Mouse (Mus musculus): ENCODE data around the gene Gimap8.
"Not testable (repeated sequence)": the region's sequence is repeated elsewhere in the genome, so short reads cannot be mapped to it uniquely, and the experiment has no call there.

The Gimap8 gene

DNA sequence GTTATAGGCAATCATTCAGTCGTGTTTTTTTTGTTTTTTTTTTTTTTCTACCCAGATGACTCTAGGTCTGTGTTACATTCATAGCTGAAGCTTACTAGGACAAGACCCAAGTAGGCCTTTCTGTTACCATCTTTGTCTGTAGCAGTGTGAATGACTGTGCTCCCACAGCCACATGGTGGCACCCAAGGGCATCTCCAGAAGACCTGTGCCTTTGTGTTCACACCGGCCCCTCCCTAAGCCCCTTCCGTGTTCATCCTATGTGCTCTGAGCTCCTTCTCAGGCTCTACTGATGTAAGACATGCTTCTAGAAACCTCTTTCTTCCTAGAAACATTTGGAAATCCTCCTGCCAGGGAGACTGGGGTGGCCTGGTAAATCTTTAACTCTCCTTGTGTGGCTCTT lies at the start of gene Gimap8:
Gimap8 (plus strand) TSS at position 240 of the 400 bp plus-strand sequence.
- DNase-seq (ENCODE audit: low read depth), result no peak

DNA sequence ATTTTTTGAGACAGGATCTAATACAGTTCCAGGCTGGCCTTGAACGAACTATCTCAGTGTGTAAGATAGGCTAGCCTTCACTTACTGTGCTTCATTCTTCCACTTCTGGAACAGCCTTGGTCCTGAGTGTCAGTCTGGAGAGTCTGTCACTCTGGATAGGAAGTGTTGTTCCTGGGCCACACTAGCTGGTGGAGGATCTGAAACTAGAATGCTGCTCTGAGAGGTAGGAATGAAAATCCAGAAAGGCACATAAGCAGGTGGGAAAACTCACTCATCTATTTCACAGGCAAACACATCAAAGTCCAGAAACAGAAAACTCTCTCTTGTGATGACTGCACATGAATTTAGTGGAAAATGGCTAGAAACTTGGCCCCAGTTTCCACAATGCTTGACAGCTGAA lies 46.4 kb upstream of the Gimap8 start:
- no peak for DNase-seq (ENCODE audit: low read depth)

DNA sequence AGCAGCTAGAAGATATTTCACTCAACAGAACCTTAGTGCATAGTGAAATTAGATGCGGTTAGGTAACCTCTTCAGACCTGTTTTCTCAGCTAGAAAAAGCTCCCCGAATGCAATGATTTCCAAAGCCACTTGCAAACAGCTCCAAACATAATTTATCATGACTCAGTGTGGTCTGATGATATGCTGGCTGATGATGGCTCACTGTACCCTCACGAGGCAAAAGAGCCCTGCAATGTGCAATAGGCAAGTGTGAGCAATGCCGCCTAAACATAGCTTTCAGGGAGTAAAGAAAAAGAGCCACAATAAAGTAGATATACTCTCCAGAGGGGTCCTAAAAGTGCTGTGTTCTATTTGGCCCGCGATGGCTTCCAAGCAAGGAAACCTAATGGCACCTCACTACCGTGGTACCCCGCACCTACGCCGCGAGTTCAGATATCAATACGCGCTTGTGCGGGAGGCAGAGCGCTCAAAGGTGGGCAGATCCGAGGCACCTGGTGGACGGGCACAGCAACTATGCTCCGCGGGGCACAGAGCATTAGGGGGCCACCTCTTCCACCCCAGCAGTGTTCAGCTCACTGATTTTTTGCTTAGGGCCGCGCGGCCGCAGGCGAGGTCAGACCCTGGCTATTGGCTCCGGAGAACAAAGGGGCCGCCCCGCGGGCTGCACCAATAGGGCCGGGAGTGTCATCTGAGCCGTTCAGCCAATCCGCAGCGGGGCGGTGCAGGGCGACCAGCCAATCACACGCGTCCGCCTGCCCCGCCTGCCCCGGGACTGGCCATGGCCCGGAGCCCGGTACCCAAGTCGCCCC lies 45.6 kb upstream of the Gimap8 start, which contains the start of gene Zfp775:
Zfp775 (plus strand) TSS at position 793 of the 809 bp plus-strand sequence.
- peak; percentile 97 for DNase-seq (ENCODE audit: low read depth)

DNA sequence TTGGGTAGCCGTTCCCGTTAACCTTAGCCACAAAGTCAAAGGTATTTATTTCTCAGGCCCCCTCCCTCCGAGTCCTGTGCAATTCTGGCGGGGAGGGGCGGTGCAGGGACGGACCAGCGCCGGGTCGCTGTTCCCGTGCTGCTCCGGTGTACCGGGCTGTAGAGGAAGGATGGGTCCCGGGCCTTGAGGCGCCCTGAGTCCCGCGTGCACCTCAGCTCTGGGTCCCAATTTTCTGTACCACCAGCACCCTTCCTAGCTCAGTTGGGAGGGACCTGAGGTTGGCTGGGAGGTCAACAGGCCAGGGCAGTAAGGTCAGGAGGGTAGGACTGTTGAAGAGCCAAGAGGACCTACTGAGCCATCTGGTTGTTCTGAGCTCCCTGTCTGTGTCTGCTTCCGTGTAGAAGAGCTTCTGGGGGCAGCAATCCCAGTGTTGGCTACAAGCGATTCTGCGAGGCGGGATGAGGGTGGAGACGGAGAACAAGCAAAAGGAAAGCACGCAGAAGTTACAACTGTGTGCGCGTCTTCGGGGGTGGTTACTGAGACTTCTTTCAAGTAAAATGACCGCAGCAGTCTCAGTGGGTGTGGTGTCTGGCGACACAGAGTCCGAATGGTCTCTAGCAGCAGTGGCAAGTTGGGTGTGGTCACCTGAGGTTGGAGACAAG lies 44.8 kb upstream of the Gimap8 start:
- peak; percentile 68 for DNase-seq (ENCODE audit: low read depth)

DNA sequence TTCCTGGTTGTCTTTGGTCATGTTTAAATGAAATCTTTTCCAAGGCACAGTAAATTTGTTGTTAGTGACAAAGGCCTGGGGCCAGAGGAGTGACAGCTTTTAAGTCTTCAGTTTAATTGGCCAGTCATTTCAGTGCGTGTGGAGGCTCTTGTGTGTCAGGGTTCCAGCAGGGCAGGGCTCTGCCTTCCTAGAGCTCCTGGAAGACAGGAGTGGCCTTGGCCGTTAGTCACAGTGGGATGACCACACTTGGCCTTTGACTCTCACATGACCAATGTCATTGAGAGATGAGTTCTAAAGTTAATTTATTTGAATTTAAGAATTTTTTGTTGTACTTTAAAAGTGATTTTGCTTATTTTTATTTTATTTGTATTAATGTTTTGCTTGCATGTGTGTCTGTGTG lies 38.9 kb upstream of the Gimap8 start:
- no peak for DNase-seq (ENCODE audit: low read depth)

DNA sequence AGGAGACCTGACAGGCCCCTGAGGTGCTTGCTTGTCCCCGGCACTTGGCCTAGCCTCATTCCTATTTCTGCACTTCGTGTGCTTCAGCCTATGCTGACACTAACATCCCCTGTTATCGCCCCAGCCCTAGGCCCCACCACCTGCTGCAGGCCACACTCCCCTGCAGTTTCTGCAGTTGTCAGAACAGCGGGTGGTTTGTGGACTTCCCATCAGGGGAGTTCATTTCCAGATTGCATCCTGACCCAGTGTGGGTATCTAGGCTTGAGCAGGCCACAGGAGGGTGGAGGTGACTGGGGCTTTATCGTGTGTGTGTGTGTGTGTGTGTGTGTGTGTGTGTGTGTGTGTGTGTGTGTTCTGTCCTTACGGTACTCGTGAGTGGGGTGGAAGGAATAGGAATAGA lies 37.5 kb upstream of the Gimap8 start:
- no peak for DNase-seq (ENCODE audit: low read depth)

DNA sequence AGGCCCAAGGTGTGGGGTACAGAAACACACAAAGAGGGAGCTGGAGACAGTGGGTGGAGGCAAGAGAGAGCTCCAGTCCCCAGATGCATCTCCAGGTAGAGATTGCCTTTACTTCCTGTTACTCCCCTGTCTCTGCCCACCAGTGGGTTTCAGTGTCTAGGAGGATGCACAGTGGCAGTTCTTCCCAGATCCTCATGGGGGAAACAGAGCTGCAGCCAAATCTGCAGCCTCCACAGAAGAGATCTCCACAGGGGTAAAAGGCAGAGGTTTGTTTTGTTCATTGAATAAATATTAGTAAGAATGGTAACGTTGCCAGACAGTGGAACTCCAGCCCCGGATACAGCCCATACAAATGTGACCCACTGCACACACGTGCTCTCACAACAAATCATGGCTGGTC lies 36.4 kb upstream of the Gimap8 start:
- no peak for DNase-seq (ENCODE audit: low read depth)

DNA sequence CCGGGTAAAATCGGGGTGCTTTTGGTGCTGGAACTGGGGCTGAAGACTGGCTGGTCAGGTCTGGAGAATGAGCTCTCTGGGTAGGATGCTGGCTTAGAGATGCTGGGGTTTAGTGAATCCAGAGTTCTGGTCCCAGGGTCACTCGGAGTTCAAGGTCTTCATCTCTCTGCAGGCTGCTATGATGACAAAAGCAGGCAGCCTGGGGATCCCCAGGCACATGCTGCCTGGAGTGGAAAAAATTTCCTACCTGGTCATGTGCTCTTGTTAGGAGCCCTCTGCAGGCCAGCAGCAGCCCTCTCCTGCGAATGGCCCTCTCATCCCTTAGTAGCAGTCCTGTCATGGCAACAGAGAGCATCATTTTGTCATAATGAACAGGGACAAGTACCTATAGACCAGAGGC lies 33.6 kb upstream of the Gimap8 start:
- DNase-seq (ENCODE audit: low read depth), result no peak

DNA sequence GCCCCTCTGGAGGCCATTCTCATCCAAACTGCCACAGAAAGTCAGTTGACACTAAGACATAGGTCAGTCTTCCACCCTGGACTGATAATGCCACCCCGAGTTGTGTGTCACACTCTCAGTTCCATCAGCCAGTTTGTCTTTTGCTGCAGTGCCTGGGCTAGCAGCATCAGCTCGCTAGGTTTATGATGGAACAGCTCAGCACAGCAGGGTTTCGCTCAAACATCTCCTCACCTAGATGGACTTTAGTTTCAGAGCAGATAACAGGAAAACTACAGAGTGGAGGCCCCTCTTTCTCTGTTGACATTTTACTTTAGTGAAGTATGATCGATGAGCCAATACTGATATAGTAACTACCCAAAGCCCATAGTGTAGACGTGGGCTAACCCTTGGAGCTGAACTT lies 32.3 kb upstream of the Gimap8 start:
- DNase-seq (ENCODE audit: low read depth), result no peak

DNA sequence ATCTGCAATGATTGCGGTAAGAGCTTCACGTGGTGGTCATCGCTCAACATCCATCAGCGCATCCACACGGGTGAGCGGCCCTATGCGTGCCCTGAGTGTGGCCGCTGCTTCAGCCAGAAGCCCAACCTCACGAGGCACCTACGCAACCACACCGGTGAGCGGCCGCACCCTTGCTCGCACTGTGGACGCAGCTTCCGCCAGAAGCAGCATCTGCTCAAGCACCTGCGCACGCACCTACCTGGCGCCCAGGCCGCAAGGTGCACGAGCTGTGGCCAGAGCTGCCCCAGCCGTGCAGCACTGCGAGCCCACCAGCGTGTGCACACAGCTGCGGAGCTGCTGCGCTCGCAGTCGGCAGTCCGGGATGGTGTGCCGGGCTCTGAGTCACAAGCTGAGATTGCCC lies 27.0 kb upstream of the Gimap8 start:
- DNase-seq (ENCODE audit: low read depth), result no peak

DNA sequence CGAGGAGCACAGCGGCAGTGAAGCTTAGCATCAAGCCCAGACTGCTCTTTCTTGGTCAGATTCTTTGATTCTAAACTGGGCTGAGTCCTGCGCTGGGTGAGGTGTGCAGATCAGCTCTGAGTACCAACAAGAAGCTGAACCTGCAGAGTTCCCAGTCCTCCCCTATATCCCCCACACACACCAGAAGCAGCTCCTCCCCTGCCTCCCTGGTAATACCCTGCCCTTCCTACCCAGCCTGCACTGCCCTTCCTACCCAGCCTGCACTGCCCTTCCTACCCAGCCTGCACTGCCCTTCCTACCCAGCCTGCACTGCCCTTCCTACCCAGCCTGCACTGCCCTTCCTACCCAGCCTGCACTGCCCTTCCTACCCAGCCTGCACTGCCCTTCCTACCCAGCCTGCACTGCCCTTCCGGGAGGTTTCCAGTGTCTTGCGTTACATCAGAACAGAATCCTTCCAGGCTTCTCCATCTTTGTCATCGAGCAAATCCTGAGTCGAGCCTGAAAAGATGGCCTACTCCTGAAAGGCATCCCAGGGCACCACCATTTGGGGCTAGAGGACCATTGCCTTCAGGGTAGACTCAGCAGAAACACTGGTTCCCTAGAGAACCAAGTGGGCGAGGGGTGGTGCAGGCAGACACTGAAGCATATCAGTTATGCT lies 24.7 kb upstream of the Gimap8 start:
- DNase-seq (ENCODE audit: low read depth), result not testable (repeated sequence)

DNA sequence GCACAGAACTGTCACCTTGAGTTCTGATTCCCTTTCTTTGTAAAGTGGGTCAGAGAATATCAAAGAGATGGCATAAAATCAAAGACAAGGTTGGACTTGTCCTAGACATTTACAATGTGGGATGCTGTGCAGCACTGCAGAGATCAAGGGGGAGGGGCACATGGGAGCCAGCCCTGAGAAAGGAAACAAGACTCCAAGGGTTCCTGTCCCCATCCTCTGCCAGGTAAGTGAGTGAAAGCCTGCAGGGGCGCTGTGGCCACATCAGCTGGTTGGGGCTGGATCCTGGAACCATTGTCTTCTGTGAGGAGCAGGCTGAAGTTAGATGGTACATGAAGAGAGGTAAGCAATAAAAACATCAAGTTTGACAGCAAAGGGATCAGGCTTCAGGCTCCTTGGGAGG lies 23.6 kb upstream of the Gimap8 start:
- no peak for DNase-seq (ENCODE audit: low read depth)

DNA sequence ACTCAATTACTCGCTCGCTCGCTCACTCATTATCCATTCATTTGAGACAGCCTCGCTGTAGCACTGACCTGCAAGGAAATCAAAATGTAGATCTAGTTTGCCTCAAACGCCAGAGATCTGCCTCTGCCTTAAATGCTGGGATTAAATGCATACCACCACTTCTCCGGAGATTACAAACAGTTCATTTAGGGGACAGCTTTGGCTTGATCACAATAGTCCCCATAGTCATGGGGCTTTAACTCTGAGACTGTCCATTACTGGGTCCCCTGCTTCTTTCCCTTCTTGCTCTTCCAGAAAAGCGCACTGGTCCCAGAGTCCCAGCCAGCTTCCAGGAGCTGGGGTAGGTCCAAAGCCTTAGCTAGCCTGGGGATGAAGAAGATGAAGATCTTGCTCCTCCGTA lies 20.6 kb upstream of the Gimap8 start, which contains the start of gene AI854703:
AI854703 (plus strand) TSS at position 301 of the 400 bp plus-strand sequence.
- DNase-seq (ENCODE audit: low read depth), result no peak

DNA sequence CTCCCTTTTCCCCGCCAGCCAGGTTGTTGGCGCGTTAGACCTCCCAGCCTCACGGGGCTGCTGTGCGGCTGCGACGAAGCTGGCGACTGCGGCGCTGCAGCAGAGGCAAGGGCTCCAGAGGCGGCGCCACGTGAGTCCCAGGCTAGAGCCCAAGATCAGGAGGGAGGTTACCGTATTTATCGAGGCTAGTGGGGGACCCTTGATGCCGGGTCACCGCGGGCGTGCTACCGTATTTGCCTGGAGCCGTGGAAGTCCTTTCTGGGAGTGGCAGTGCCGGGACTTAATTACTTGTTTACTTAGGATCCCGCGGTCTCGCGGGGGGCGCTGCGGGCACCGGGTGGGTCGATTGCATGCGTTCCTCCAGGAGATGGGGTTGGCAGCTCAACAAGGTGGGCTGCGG lies 20.1 kb upstream of the Gimap8 start:
- no peak for DNase-seq (ENCODE audit: low read depth)

DNA sequence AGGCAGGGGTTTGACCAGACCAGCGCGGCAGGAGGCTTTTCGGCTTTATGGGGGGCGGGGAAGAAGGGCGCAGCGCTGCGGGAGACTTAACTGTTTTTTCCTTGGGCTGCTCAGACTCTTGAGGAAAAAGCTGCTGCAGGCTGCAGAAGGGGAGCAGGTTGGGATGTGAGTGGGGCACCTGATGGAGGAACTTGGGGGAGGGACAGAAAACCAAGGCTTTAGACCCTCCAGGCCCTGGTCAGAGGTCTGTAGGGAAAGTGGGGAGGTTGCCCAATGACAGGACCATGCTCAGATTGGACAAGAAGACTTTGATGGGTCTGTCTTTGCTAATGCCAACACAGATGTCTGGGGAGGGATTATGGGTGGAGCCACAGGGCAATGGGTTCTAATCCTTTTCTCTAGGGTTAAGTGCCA lies 19.5 kb upstream of the Gimap8 start:
- no peak for DNase-seq (ENCODE audit: low read depth)

DNA sequence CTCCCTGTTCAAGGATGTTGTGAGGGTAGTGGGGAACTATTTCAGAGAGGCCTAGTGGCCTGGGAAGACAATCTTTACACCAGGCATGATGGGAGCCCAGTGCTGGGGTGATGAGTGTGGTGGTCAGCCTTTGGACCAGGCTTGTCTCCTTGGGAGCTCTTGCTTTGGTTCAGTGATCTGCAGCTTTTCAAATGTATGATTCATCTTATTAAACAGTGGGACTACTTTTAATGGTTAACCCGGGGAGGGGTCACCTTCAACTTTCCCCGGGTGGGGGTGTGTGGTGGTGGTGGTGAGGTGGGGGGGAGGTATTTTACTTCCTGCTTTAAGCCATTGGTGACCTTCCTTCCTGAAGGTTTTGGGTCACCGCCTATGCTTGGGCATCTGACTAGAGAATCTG lies 18.7 kb upstream of the Gimap8 start:
- DNase-seq (ENCODE audit: low read depth), result no peak

DNA sequence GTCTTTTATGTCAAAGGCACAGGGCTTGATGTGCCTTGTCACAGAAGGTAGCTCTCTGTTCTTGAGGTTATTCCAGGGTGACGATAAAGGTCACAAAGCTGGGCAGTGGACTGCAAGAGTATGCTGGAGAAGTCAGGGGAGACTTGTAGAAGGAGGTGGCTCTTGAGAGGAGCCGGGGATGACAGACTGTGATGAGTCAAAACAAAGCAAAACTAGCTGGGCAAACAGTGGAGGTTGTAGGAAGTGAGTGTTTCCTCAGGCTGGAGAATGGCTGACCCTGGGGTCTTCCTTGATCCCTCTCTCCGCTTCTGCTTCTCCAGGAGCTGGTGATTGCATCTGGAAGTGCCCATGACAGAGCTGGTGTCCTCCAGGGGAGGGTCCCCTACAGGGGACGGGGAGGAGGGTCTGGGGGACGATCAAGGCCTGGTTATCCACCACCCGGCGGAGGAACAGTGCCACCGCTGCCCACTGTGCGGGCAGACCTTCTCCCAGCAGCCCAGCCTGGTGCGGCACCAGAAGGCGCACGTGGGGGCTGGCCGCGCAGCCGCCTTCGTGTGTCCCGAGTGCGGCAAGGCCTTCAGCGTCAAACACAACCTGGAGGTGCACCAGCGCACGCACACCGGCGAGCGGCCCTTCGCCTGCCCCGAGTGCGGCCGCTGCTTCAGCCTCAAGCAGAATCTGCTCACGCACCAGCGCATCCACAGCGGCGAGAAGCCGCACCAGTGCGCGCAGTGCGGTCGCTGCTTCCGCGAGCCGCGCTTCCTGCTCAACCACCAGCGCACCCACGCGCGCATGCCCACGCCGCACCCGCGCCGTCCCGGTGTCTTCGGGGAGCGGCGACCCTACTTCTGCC lies 18.0 kb upstream of the Gimap8 start:
- DNase-seq (ENCODE audit: low read depth), result no peak

DNA sequence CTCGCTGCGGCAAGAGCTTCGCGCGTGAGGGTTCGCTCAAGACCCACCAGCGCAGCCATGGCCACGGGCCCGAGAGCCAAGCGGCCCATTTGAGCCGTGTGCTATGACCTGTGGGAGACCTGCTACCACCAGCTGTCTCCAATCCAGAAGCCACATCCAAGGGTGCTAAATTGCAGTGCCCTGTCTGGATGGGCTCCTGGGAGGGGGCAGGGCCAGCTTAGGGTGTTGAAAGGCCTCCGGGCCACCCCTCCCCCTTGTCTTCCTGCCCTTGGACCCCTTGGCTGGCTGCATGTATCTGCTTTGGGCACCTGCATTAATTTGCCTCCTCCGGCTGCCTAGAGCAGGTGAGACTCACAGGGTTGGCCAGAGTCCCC lies 17.4 kb upstream of the Gimap8 start:
- DNase-seq (ENCODE audit: low read depth), result no peak

DNA sequence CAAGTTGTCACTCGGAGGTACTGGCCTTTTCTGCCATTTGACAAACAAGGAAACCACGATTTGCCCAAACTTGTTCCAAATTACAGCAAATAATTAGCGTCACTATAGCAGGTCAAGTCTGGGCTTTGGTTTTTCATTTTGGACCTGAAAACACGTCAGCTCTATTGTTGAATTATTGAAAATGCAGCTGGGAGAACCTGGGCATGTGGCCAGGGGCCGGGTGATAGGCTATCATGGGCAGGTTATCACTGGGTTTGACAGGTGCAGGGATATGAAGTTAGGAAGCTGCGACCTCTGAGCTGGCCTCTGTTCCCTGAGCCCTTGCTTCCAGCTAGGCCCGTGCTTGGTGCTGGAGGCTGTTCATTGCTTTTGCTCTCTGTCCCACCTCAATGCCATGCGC lies 16.2 kb upstream of the Gimap8 start:
- no peak for DNase-seq (ENCODE audit: low read depth)

DNA sequence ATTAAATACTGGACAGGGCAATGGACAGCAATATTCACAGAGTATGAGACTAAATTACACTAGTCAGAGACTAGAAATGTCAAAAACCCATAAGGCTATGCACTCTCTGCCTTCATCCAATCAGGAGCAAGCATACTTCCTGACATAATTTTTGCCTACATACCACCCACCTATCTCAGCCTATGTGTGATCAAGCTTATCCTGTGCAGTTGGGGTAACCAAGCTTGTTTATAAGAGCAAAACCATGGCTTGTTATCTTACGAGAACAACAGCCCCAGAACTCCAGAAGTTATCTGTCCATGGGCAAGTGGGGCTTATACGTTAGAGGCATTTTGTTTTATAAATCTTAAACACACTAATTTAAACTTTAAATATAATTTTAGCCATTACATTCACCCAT lies 11.9 kb upstream of the Gimap8 start:
- no peak for DNase-seq (ENCODE audit: low read depth)

DNA sequence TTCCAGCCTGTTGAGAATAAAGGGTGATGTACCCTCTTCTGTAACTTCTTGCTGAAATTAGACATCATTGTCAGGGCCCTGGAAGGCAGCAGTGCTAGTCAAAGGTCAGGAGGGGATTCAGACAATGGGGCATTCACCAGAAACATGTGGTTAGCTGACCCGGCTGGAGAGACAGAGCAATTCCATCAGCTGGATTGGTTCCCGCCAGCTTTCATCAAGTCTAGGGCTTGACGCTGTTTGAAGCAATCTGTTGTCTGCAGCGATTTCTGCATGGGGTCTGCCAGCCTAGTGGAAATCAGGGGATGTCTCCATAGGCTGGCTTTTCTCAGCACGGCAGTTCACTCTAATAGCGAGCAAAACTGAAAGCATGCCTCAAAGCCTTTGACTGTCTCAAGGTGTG lies 10.5 kb upstream of the Gimap8 start:
- no peak for DNase-seq (ENCODE audit: low read depth)

DNA sequence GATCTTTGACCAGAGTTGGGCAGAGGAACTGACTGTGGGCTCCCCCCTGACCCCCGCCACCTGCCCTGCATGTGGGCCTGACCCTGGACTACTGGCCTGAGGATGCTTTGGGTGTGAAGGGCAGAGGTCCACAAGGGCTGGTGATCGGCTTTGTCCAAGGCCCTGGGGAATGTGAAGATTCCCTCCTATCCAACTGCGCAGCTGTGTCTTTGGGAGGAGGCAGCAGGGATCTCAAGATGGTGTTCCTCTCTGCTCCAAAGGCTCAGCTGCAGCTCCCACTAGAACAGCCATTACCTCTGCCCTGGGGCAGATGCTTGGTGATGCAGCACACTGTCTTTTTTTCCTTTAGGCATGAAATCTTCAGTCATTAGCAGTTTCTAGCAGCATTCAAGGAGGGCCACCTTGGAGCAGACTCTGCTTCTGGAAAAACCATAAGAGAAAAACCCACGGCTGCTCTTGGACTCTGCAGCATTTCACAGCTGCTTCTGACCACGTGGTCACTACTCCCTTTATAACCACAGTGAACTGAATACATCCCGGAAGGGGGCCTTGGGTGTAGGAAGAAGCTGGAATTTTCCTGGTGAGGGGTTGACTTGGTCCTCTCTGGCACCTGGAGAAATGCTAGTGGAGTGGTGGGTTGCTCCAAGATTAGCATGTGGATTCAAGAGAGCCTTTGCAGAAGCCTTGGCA lies 9.1 kb upstream of the Gimap8 start:
- DNase-seq (ENCODE audit: low read depth), result no peak
